Mouse (Mus musculus): ENCODE measurements around the gene Cks2. TPM values are rescaled to one million over a fixed set of nuclear protein-coding genes. Genes with fewer than 3 reads are reported as not detected.

The Cks2 gene
- total and polyA plus RNA-seq, 3 experiments, result 243 to 846 (median 297) TPM

DNA sequence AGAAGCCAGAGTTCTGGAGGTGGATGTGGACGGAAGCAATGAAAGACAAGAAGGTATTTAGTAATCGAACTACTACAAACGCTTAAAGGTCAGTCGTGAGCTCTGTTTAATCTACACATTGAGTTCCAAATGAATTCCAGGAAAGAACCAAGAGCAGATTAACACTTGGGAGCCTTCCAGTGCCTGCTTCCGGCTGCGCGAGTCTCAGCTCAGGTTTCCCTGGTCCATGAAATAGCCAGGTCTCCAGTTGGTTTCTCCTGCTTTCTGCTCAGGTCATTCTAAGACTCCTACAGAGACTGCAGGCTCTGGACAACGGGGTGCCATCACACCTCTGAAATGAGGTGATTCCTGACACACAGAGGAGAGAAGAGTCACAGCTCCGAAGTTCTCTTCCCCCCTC, 34.0 kb upstream of the Cks2 start:
- no peak for DNase-seq (ENCODE audit: low read depth, low spot score)
- Histone ChIP-seq H3K36me3 (ENCODE audit: control insufficient read depth in 1 of 2, insufficient read depth in 2 of 2, low read length in 2 of 2) (no peaks in the 10 kb centered on the region), H3K9ac (ENCODE audit: control insufficient read depth, low read depth, low read length, poor library complexity, severe bottlenecking) (no peak overlapping the region), H3K27me3 (ENCODE audit: control insufficient read depth in 1 of 2, insufficient read depth in 2 of 2, low read length in 2 of 2) (no peaks in the 10 kb centered on the region), H3K9me3 (replicated peaks; ENCODE audit: insufficient read depth, low read length) (no peaks in the 10 kb centered on the region), H3K79me2 (ENCODE audit: control insufficient read depth, insufficient read depth, low read length, poor library complexity) (no peaks in the 10 kb centered on the region), H3K27ac (ENCODE audit: control insufficient read depth, low read depth, low read length) (no peak overlapping the region), H3K4me3 (ENCODE audit: control insufficient read depth in 1 of 2, insufficient read depth in 1 of 2, low read depth in 2 of 2, low read length in 2 of 2) (no peak overlapping the region), H3K4me1 (ENCODE audit: control insufficient read depth in 1 of 2, insufficient read depth in 2 of 2, low read length in 2 of 2) (no peaks in the 10 kb centered on the region)
- TF ChIP-seq BHLHE40 (IDR thresholded peaks at IDR 0.05; ENCODE audit: borderline replicate concordance, low read depth, low read length) (no peak), E2F4 (IDR thresholded peaks at IDR 0.05; ENCODE audit: borderline replicate concordance, low read depth, low read length) (no peak), ELF1 (IDR thresholded peaks at IDR 0.05; ENCODE audit: low read depth, low read length) (no peak), ZMIZ1 (IDR thresholded peaks at IDR 0.05; ENCODE audit: low read depth, low read length) (no peak), ZKSCAN1 (IDR thresholded peaks at IDR 0.05; ENCODE audit: low read depth, low read length) (no peak), CTCF (IDR thresholded peaks at IDR 0.05 in 2 of 3, conservative IDR thresholded peaks at IDR 0.05 in 1 of 3; ENCODE audit: control insufficient read depth in 1 of 3, insufficient read depth in 1 of 3, low read depth in 2 of 3, low read length in 3 of 3, poor library complexity in 1 of 3, severe bottlenecking in 1 of 3) (no peak), TAL1 (IDR thresholded peaks at IDR 0.05; ENCODE audit: low read length) (no peak), TCF12 (IDR thresholded peaks at IDR 0.05; ENCODE audit: low read depth, low read length) (no peak), HCFC1 (IDR thresholded peaks at IDR 0.05; ENCODE audit: low read depth, low read length) (no peak), MYB (IDR thresholded peaks at IDR 0.05; ENCODE audit: low read depth, low read length) (no peak)

GRCm38 (mm10) chr13:51611500-51611899, 33.5 kb upstream of the Cks2 start:
- Histone ChIP-seq H3K4me1 (ENCODE audit: control insufficient read depth in 1 of 2, insufficient read depth in 2 of 2, low read length in 2 of 2) (no peaks in the 10 kb centered on the region), H3K9ac (ENCODE audit: control insufficient read depth, low read depth, low read length, poor library complexity, severe bottlenecking) (no peak overlapping the region), H3K4me3 (ENCODE audit: control insufficient read depth in 1 of 2, insufficient read depth in 1 of 2, low read depth in 2 of 2, low read length in 2 of 2) (no peak overlapping the region), H3K9me3 (replicated peaks; ENCODE audit: insufficient read depth, low read length) (no peaks in the 10 kb centered on the region), H3K36me3 (ENCODE audit: control insufficient read depth in 1 of 2, insufficient read depth in 2 of 2, low read length in 2 of 2) (no peaks in the 10 kb centered on the region), H3K27me3 (ENCODE audit: control insufficient read depth in 1 of 2, insufficient read depth in 2 of 2, low read length in 2 of 2) (no peaks in the 10 kb centered on the region), H3K79me2 (ENCODE audit: control insufficient read depth, insufficient read depth, low read length, poor library complexity) (no peaks in the 10 kb centered on the region), H3K27ac (ENCODE audit: control insufficient read depth, low read depth, low read length) (no peak overlapping the region)
- no peak for TF ChIP-seq MYB (IDR thresholded peaks at IDR 0.05; ENCODE audit: low read depth, low read length)
- no peak for TF ChIP-seq POLR2A (IDR thresholded peaks at IDR 0.05; ENCODE audit: control insufficient read depth in 1 of 2, insufficient read depth in 1 of 2, low read depth in 1 of 2, low read length in 2 of 2, poor library complexity in 1 of 2)
- TF ChIP-seq RCOR1 (IDR thresholded peaks at IDR 0.05; ENCODE audit: low read depth, low read length), result no peak
- no peak for TF ChIP-seq TCF12 (IDR thresholded peaks at IDR 0.05; ENCODE audit: low read depth, low read length)
- TF ChIP-seq MEF2A (IDR thresholded peaks at IDR 0.05; ENCODE audit: extremely low read depth, insufficient replicate concordance, low read depth, low read length, poor library complexity, severe bottlenecking), result no peak
- TF ChIP-seq ZMIZ1 (IDR thresholded peaks at IDR 0.05; ENCODE audit: low read depth, low read length), result no peak
- no peak for TF ChIP-seq MXI1 (IDR thresholded peaks at IDR 0.05; ENCODE audit: low read depth, low read length)
- TF ChIP-seq CHD1 (IDR thresholded peaks at IDR 0.05; ENCODE audit: low read depth, low read length), result no peak
- TF ChIP-seq JUND (IDR thresholded peaks at IDR 0.05; ENCODE audit: low read depth, low read length), result no peak
- TF ChIP-seq MAX (IDR thresholded peaks at IDR 0.05; ENCODE audit: low read length), result no peak
- TF ChIP-seq ZC3H11A (IDR thresholded peaks at IDR 0.05; ENCODE audit: low read depth, low read length), result no peak
- DNase-seq (ENCODE audit: low read depth, low spot score), result no peak
